Mouse (Mus musculus) olfactory bulb, adult 2 months (tissue): ENCODE measurements around the gene Prkra.

Experiments
- CTCF ChIP-seq: fragments of 200-500 bp; IDR thresholded peaks from 2 replicates; pipeline ENCODE4 v1.5.1; 2012; ENCODE audit warnings: low read depth, mild to moderate bottlenecking, low read length, moderate library complexity; ENCODE audit not compliant: insufficient read depth
- POLR2A ChIP-seq: fragments of 200-500 bp; IDR thresholded peaks from 2 replicates; pipeline ENCODE4 v1.6.1; 2012; ENCODE audit warnings: mild to moderate bottlenecking, low read depth, low read length, moderate library complexity; ENCODE audit not compliant: insufficient read depth

DNA sequence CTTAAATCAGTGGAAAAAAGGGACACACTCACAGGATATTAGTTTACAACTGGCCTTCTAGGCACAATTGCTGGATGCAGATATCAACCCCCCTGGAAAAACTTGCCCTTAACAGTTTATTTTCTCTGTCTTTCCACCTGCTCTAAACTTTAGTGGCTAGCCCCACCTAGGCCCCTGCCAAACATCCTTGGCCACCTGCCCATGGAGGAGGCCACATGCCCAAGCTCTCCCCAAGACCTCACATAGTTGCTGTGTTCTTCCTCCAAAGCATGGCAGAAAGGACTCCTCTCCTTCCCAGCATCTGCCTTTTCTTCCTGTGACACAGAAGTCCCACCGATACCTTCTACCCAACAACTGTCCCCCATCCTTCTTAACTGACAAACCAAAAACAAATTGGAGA, 45.6 kb downstream of the Prkra start:
- TF ChIP-seq CTCF, result no peak
- no peak for TF ChIP-seq POLR2A
